Mouse (Mus musculus): Measurements from ENCODE around the gene Pi4ka. TPM values are rescaled to one million over a fixed set of nuclear protein-coding genes. Genes with fewer than 3 reads are reported as not detected.
A peak's percentile ranks its signal among the peaks of the same experiment; 100 is the strongest.

The Pi4ka gene
- total RNA-seq, 2 experiments from 2014 or later = 44.8 to 53.5 TPM

DNA sequence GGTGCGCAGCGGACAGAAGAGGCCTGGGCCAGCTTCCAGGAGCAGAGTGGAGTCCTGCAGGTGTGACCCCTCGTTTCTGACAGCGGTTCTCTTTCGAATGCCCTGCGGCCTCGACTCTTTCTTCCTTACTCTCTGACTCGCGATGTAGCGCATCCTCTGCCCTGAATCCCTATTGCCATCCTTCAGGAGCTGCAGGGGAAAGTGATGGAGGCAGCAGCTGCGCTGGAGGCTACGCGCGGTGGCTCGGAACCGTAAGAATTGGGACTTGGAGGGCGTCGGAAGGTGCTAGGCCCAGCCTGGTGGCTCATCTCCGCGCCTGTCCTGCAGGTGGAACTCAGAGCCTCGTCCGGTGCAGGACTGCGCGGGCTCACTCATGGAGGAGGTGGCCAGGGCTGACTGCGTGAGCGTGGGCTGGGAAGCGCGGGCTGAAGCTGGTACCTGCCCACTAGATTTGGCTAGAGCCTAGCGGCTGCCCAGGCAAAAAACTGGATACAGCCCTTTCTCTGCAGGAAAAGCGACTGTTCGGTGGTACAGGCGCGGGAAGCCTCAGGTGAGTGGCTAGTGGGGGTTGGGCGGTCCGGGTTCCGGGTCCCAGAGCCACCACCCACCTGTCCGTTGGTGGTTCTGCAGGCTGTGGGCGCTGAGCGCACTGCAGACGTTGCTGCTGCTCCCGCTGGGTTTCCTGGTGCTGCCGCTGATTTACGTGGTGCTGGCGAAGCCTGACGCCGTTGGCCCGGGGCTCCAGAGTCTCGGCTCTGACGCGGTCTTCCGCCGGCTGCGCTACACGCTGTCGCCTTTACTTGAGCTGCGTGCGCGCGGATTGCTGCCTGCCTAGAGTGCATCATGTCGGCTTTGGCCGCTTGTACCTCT lies 128.5 kb downstream of the Pi4ka start:
- ATAC-seq (replicated peaks; ENCODE audit: low FRiP score, low TSS enrichment, poor library complexity, severe bottlenecking) = peak; percentile 40; the same call in 1 of the 2 replicates

DNA sequence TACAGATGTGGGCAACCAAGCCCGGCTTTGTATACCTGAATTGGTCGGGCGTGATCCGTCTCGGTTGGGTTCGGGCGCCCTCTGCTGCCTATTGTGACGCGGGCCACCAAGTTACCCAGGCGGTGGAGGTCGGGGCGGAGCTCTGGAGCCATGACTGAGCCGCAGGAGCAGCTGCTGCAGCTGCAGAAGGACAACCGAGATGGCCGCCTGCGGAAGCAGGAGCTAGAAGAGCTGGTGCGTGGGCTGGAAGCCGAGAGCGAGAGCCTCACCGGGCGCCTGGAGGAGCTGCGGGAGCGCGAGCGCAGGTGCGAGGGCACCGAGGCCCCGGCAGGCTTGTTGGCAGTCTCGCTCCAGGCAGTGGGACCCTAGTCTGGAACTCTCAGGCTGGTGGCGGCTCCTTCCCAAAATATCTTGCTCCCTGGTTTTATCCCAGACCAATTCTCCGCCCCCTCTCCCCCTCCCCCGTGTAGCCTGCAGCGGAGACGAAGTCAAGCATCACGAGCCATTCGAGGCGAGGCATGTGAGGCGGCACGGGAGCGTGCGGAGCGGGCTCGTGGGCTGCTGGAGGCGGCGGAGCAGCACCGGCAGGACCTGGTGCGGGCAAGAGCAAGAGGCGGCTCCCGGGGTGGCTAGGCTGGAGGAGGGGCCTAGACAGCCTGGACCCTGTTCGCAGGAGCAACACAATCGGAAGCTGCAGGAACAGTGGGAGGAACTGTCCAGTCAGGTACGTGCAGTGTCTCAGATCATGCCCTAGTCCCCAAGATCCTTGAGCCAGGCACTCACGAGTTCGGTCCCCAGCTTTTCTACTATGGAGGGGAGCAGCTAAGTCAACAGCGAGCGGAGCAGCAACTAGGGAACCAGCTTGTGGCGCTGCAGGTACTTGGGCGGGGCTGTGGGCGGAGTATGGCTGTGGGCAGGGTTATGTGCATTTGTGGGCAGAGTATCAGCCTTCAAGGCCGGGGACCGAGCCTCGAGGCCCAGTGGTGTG lies 129.7 kb downstream of the Pi4ka start:
- ATAC-seq (replicated peaks; ENCODE audit: low FRiP score, low TSS enrichment, poor library complexity, severe bottlenecking) = peak; percentile 87

GRCm38 (mm10) chr16:17275721-17276120 lies 130.4 kb downstream of the Pi4ka start, which contains the start of gene Tmem191c:
Tmem191c (plus strand) TSS chr16:17276077.
- no peak for ATAC-seq (replicated peaks; ENCODE audit: low FRiP score, low TSS enrichment, poor library complexity, severe bottlenecking)

- ATAC-seq (replicated peaks; ENCODE audit: low FRiP score, low TSS enrichment, poor library complexity, severe bottlenecking) = no peak
These were observed 134.3 kb downstream of the Pi4ka start for GRCm38 (mm10) chr16:17271856-17272255.

DNA sequence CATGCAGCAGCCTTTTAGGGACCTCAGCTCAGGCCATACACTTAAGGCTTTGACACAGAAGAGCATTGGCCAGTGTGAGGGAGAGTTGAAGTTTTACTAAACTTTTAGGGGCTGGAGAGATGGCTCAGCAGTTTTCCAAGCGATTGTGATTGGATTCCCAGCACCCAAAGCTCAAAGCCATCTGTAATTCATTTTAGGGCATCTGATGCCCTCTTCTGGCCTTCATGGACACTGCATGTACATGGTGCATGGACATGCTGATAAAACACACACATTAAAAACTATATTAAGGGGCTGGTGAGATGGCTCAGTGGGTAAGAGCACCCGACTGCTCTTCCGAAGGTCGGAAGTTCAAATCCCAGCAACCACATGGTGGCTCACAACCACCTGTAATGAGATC lies 135.0 kb downstream of the Pi4ka start:
- no peak for ATAC-seq (replicated peaks; ENCODE audit: low FRiP score, low TSS enrichment, poor library complexity, severe bottlenecking)

GRCm38 (mm10) chr16:17269872-17270271 lies 136.2 kb downstream of the Pi4ka start:
- peak; percentile 86 for ATAC-seq (replicated peaks; ENCODE audit: low FRiP score, low TSS enrichment, poor library complexity, severe bottlenecking)

DNA sequence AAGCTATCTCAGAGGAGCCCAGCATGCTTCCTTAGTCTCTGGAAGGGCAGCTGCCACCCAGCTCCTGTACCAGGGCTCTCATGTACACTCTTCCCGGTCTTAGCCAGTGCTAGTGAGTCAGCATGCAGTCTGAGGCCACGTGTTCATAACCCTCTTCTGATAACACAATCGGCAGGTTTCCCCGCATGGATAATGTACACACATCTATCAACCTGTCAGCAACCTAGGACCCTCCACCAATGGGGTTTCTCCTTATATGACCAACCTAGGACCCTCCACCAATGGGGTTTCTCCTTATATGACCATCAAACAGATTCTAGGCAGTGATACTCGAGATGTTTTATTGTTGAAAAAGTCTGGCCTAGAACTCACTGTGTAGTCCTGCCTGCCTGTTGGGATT lies 138.2 kb downstream of the Pi4ka start:
- ATAC-seq (replicated peaks; ENCODE audit: low FRiP score, low TSS enrichment, poor library complexity, severe bottlenecking) = 0 out of 2 replicates have a peak, but pooled peaks have one; percentile 9

GRCm38 (mm10) chr16:17266113-17266512 lies 140.0 kb downstream of the Pi4ka start:
- no peak for ATAC-seq (replicated peaks; ENCODE audit: low FRiP score, low TSS enrichment, poor library complexity, severe bottlenecking)

- ATAC-seq (replicated peaks; ENCODE audit: low FRiP score, low TSS enrichment, poor library complexity, severe bottlenecking) = no peak
These were observed 144.8 kb downstream of the Pi4ka start for GRCm38 (mm10) chr16:17261341-17261740.

DNA sequence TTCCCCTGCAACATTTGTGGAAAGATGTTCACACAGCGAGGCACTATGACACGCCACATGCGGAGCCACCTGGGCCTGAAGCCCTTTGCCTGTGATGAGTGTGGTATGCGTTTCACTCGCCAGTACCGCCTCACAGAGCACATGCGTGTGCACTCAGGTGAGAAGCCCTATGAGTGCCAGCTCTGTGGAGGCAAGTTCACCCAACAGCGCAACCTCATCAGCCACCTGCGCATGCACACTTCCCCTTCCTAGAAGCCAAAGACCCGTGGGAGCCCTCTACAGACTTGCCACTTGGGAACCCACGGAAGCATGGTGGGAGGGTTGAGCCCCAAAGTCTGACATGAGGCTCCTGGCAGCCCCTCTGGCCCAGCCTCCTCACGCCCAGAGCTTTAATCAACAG lies 147.2 kb downstream of the Pi4ka start:
- ATAC-seq (replicated peaks; ENCODE audit: low FRiP score, low TSS enrichment, poor library complexity, severe bottlenecking) = no peak

DNA sequence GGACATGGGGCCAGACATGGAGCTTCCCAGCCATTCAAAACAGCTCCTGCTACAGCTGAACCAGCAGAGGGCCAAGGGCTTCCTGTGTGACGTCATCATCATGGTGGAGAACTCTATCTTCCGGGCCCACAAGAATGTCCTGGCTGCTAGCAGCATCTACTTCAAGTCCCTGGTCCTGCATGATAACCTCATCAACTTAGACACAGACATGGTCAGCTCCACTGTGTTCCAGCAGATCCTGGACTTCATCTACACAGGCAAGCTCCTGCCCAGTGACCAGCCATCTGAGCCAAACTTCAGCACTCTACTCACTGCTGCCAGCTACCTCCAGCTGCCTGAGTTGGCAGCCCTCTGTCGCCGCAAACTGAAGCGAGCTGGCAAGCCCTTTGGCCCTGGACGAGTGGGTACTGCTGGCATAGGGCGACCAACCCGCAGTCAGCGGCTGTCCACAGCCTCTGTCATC lies 148.7 kb downstream of the Pi4ka start:
- ATAC-seq (replicated peaks; ENCODE audit: low FRiP score, low TSS enrichment, poor library complexity, severe bottlenecking) = peak; percentile 63

DNA sequence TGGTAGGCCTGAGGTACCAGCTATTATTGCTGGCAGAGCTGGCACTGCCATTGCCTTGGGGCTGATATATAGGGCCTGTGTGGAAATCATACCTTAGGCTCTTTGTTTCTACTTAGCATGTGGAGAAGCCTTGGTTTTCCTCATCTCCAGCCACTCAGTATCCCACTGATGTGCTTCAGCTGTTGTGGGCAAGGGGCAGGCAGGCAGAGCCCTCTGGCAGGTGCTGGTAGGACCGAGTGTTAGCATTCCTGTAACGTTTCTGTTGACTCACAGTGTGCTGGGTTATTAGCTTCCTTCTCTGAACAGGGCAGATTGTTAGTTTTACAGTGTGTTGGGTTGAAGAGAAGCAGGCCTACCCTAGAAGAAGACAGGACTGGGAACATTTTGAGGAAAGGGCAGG lies 150.8 kb downstream of the Pi4ka start:
- ATAC-seq (replicated peaks; ENCODE audit: low FRiP score, low TSS enrichment, poor library complexity, severe bottlenecking) = no peak

DNA sequence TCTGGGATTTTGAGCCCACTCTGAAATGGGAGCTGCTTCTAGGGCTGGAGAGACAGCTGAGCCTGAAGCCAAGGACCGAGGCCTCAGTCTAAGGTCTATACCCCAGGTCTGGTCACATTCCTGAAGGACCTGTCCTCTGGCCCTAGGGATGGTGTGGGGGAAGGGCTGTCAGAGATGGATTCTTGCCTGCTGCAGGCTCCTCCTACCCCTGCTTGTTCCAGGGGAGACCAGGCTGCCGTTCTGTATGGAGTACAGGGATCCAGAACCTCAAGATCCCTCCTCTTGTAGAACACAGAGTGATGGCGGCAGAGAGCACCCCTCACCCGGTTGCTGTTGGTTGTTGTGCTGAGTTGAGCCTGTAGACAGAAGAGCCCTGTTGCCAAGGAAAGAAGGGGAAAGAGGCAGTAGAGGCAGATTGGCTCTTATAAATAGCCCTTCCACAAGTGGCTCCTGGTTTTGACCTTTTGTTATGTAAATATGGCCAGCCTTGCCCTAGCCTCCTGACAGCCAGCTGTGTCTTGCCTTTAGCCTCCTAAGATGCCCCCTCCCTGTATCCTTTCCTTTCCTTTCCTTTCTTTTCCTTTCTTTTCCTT lies 152.0 kb downstream of the Pi4ka start:
- no peak for ATAC-seq (replicated peaks; ENCODE audit: low FRiP score, low TSS enrichment, poor library complexity, severe bottlenecking)

GRCm38 (mm10) chr16:17252841-17253240 lies 153.3 kb downstream of the Pi4ka start:
- ATAC-seq (replicated peaks; ENCODE audit: low FRiP score, low TSS enrichment, poor library complexity, severe bottlenecking) = no peak

DNA sequence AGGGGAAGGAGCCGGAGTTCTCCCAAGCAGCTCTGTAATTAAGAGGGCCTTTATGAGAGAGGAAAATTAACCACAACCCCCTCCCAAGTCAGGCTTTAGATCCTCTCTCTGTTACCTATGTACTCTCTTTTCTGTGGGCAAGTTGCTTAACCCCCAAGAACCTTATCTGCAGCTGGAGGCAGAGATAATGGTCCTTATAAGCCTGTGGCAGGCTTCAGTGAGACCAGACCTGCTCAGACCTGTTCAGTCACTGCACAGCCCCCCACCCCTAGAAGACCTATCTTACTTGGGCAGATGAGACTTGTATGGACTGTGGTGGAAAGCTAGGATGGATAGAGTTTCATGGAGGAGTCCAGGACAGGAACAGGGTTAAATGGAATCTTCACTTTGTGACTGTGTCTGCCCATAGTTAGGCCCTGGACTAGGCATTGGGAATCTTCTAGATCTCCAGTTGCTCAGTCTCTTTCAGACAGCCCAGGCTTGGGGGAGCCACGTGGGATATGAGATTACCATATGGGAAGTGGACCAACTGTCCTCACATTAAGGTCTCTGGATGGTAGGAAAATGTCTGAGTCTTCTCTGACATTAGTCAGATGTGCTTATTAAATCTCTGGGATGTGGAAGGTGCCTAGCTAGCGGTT lies 153.9 kb downstream of the Pi4ka start:
- ATAC-seq (replicated peaks; ENCODE audit: low FRiP score, low TSS enrichment, poor library complexity, severe bottlenecking) = peak; percentile 72

GRCm38 (mm10) chr16:17251539-17251938 lies 154.6 kb downstream of the Pi4ka start:
- ATAC-seq (replicated peaks; ENCODE audit: low FRiP score, low TSS enrichment, poor library complexity, severe bottlenecking) = peak; percentile 19; the same call in 1 of the 2 replicates

GRCm38 (mm10) chr16:17249135-17249534 lies 157.0 kb downstream of the Pi4ka start:
- peak; percentile 56 for ATAC-seq (replicated peaks; ENCODE audit: low FRiP score, low TSS enrichment, poor library complexity, severe bottlenecking)

- no peak for ATAC-seq (replicated peaks; ENCODE audit: low FRiP score, low TSS enrichment, poor library complexity, severe bottlenecking)
These were observed 158.4 kb downstream of the Pi4ka start for GRCm38 (mm10) chr16:17247727-17248126.

GRCm38 (mm10) chr16:17244996-17245395 lies 161.1 kb downstream of the Pi4ka start:
- ATAC-seq (replicated peaks; ENCODE audit: low FRiP score, low TSS enrichment, poor library complexity, severe bottlenecking) = no peak

All from megakaryocyte-erythroid progenitor cell, adult 5-6 weeks (primary cell).